Mouse (Mus musculus) frontal cortex, adult (tissue): ENCODE data around the gene Defb25.
"Not testable (repeated sequence)": the region's sequence is repeated elsewhere in the genome, so short reads cannot be mapped to it uniquely, and the experiment has no call there.

Experiments used
- ATAC-seq: cut with Nextera tagmentation; 2 replicates; pipeline ENCODE4 v1.9.2; 2017; ENCODE audit warnings: mild to moderate bottlenecking, moderate library complexity, mixed read lengths; ENCODE audit not compliant: low TSS enrichment

Gene Defb25

GRCm38 (mm10) chr2:152622953-152623352 lies at the start of gene Defb25:
Gene Defb25 (minus strand): TSS chr2:152623053.
- ATAC-seq: no peak

GRCm38 (mm10) chr2:152672166-152672565 lies 49.3 kb upstream of the Defb25 start:
- ATAC-seq: no peak

- ATAC-seq: peak; percentile 78
These were observed 48.8 kb upstream of the Defb25 start for GRCm38 (mm10) chr2:152671642-152671999.

GRCm38 (mm10) chr2:152670983-152671641 lies 48.3 kb upstream of the Defb25 start:
- no peak for ATAC-seq

GRCm38 (mm10) chr2:152669639-152670484 lies 47.0 kb upstream of the Defb25 start:
- ATAC-seq: peak; percentile 39

- peak; percentile 82 for ATAC-seq
These were observed 46.4 kb upstream of the Defb25 start, which contains the start of gene H13 for GRCm38 (mm10) chr2:152669256-152669638. Gene H13 (plus strand): TSS chr2:152669461.

GRCm38 (mm10) chr2:152666191-152666590 lies 43.3 kb upstream of the Defb25 start:
- not testable (repeated sequence) for ATAC-seq

- no peak for ATAC-seq
These were observed 38.3 kb upstream of the Defb25 start for GRCm38 (mm10) chr2:152661163-152661562.

- ATAC-seq: no peak
These were observed 34.5 kb upstream of the Defb25 start for GRCm38 (mm10) chr2:152657398-152657797.

GRCm38 (mm10) chr2:152653874-152654715 lies 31.2 kb upstream of the Defb25 start:
- ATAC-seq: peak; percentile 98

- no peak for ATAC-seq
These were observed 30.2 kb upstream of the Defb25 start for GRCm38 (mm10) chr2:152652901-152653620.

- ATAC-seq: no peak
These were observed 16.7 kb upstream of the Defb25 start for GRCm38 (mm10) chr2:152639406-152640113.

- no peak for ATAC-seq
These were observed 16.0 kb upstream of the Defb25 start for GRCm38 (mm10) chr2:152638865-152639264.

- no peak for ATAC-seq
These were observed 14.5 kb upstream of the Defb25 start for GRCm38 (mm10) chr2:152637381-152637780.

GRCm38 (mm10) chr2:152637006-152637322 lies 14.1 kb upstream of the Defb25 start:
- ATAC-seq: no peak

GRCm38 (mm10) chr2:152636246-152637005 lies 13.6 kb upstream of the Defb25 start:
- no peak for ATAC-seq

- no peak for ATAC-seq
These were observed 11.5 kb upstream of the Defb25 start for GRCm38 (mm10) chr2:152634311-152634710.

GRCm38 (mm10) chr2:152633334-152633733 lies 10.5 kb upstream of the Defb25 start:
- no peak; the same call in 1 of the 2 replicates for ATAC-seq

- no peak for ATAC-seq
These were observed 7.1 kb upstream of the Defb25 start for GRCm38 (mm10) chr2:152629904-152630303.

- ATAC-seq: no peak
These were observed 6.4 kb upstream of the Defb25 start for GRCm38 (mm10) chr2:152629239-152629638.
